Mouse (Mus musculus): Measurements from ENCODE around the gene Olfr1206.

DNA sequence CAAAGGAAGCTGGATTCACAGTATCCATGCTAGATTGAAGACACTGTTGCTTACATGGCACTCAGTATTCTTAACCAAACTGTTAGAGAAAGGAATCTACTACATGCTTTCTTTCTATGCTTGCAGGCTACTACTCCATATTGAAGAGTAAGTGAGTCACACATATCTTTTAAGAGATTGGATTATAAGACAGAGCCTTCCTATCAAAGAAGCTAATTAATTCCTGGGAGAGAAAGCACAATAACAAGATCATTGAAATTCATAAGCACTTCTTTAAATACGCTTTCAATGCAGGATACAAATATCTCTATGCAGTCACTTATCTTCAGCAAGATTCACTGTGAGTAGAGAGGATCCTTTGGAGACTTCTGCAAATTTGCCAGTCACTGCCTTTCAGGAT lies 48.8 kb upstream of the Olfr1206 start, which contains the start of gene Olfr1202:
- TF ChIP-seq EP300 (IDR thresholded peaks at IDR 0.05; ENCODE audit: low read depth) (no peak), CTCF (IDR thresholded peaks at IDR 0.05; ENCODE audit: low read depth) (no peak)

All from liver, postnatal 0 days (tissue).